Comparison of ENCODE assay signal across 8 mouse cellular contexts in genomic region chr10:4266931-4267310, GRCm38 (mm10). TPM values are rescaled to one million over a fixed set of nuclear protein-coding genes. Genes with fewer than 3 reads are reported as not detected.
A peak's percentile ranks its signal among the peaks of the same experiment; 100 is the strongest.
DNase-seq lines count a peak whose midpoint lies in the region; ATAC-seq and TF ChIP-seq lines count a peak whose summit lies in the region.

No protein-coding gene starts in this region.

- H3K36me3 ChIP-seq in kidney, adult 2 months (ENCODE audit: control insufficient read depth, insufficient read depth, low read length) = no peaks in the 10 kb centered on the region
- H3K36me3 ChIP-seq in forebrain, embryonic 12.5 days (replicated peaks) = no peaks in the 10 kb centered on the region
- H3K36me3 ChIP-seq in hindbrain, embryonic 16.5 days (ENCODE audit: control insufficient read depth, insufficient read depth, low read length) = no peaks in the 10 kb centered on the region
- no peaks in the 10 kb centered on the region for H3K36me3 ChIP-seq in liver, embryonic 14.5 days (replicated peaks; ENCODE audit: control insufficient read depth, insufficient read depth, low read depth)

- no peak for TF ChIP-seq CTCF in kidney, adult 2 months (conservative IDR thresholded peaks at IDR 0.05; ENCODE audit: insufficient read depth, insufficient read length, low read depth, low read length)
- no peak for TF ChIP-seq CTCF in liver, embryonic 14.5 days (IDR thresholded peaks at IDR 0.05; ENCODE audit: low read depth)

- WGBS in kidney, adult 2 months = 7% methylated on average over 11 of the region's 11 CpGs
- WGBS in forebrain, embryonic 12.5 days = 1% methylated on average over 11 of the region's 11 CpGs
- WGBS in hindbrain, embryonic 16.5 days = under 1% methylated on average over 11 of the region's 11 CpGs
- 7% methylated on average over 11 of the region's 11 CpGs for WGBS in liver, embryonic 14.5 days (ENCODE audit: insufficient replicate concordance)

- H3K27me3 ChIP-seq in kidney, adult 2 months (replicated peaks; ENCODE audit: control insufficient read depth, insufficient read depth, low read length) = peaks cover 1% of the 10 kb centered on the region; the same call in 1 of the 2 replicates
- no peaks in the 10 kb centered on the region for H3K27me3 ChIP-seq in forebrain, embryonic 12.5 days
- no peaks in the 10 kb centered on the region for H3K27me3 ChIP-seq in hindbrain, embryonic 16.5 days (replicated peaks; ENCODE audit: control insufficient read depth, insufficient read depth, low read length)
- peaks cover 34% of the 10 kb centered on the region for H3K27me3 ChIP-seq in liver, embryonic 14.5 days (ENCODE audit: control insufficient read depth, insufficient read depth, low read length)

- no peak for TF ChIP-seq EP300 in liver, embryonic 14.5 days (IDR thresholded peaks at IDR 0.05; ENCODE audit: low read depth)

- H3K27ac ChIP-seq in kidney, adult 2 months (ENCODE audit: insufficient read depth, low read depth, low read length) = no peak overlapping the region
- no peak overlapping the region for H3K27ac ChIP-seq in forebrain, embryonic 12.5 days
- peak overlapping the region; percentile 84 for H3K27ac ChIP-seq in hindbrain, embryonic 16.5 days (ENCODE audit: low read depth, low read length)
- H3K27ac ChIP-seq in liver, embryonic 14.5 days = no peak overlapping the region

- TF ChIP-seq POLR2A in kidney, adult 2 months (IDR thresholded peaks at IDR 0.05; ENCODE audit: low read depth, low read length) = no peak

- peak overlapping the region; percentile 92 for H3K4me2 ChIP-seq in forebrain, embryonic 12.5 days
- H3K4me2 ChIP-seq in hindbrain, embryonic 16.5 days (ENCODE audit: low read length) = peak overlapping the region; percentile 80
- H3K4me2 ChIP-seq in liver, embryonic 14.5 days (ENCODE audit: low read depth) = peak overlapping the region; percentile 59

- H3K9me3 ChIP-seq in forebrain, embryonic 12.5 days = no peaks in the 10 kb centered on the region
- no peaks in the 10 kb centered on the region for H3K9me3 ChIP-seq in hindbrain, embryonic 16.5 days (ENCODE audit: control insufficient read depth, low read length)
- no peaks in the 10 kb centered on the region for H3K9me3 ChIP-seq in liver, embryonic 14.5 days (ENCODE audit: control insufficient read depth, low read length)

- no peak for DNase-seq in kidney, adult 2 months
- no peak for DNase-seq in kidney, adult 11 months
- DNase-seq in adrenal gland, postnatal 25 days = peak; percentile 27
- no peak for DNase-seq in liver, embryonic 14.5 days (ENCODE audit: low read depth in 3 of 3, low spot score in 3 of 3)
- peak; percentile 56 for DNase-seq in retina, embryonic 14.5 days (ENCODE audit: low spot score)
- no peak for DNase-seq in adipocyte (ENCODE audit: low spot score)

- H3K4me3 ChIP-seq in kidney, adult 2 months (ENCODE audit: insufficient read depth, low read depth, low read length) = peak overlapping the region; percentile 74
- peak overlapping the region; percentile 78 for H3K4me3 ChIP-seq in forebrain, embryonic 12.5 days (replicated peaks)
- H3K4me3 ChIP-seq in hindbrain, embryonic 16.5 days (ENCODE audit: low read length) = peak overlapping the region; percentile 86
- peak overlapping the region; percentile 46 to 47 for H3K4me3 ChIP-seq in liver, embryonic 14.5 days (ENCODE audit: insufficient read depth in 1 of 2, low read depth in 2 of 2, low read length in 2 of 2)

- H3K4me1 ChIP-seq in kidney, adult 2 months (ENCODE audit: control insufficient read depth, insufficient read depth, low read length) = no peaks in the 10 kb centered on the region
- H3K4me1 ChIP-seq in forebrain, embryonic 12.5 days = peaks cover 16% of the 10 kb centered on the region
- peaks cover 17% of the 10 kb centered on the region for H3K4me1 ChIP-seq in hindbrain, embryonic 16.5 days (ENCODE audit: control insufficient read depth, insufficient read depth, low read depth, low read length)
- no peaks in the 10 kb centered on the region for H3K4me1 ChIP-seq in liver, embryonic 14.5 days (replicated peaks; ENCODE audit: control insufficient read depth in 2 of 2, insufficient read depth in 2 of 2, low read length in 1 of 2)

- ATAC-seq in forebrain, embryonic 12.5 days (ENCODE audit: low FRiP score) = peak; percentile 67
- peak; percentile 53 for ATAC-seq in hindbrain, embryonic 16.5 days
- ATAC-seq in liver, embryonic 14.5 days (ENCODE audit: insufficient read depth) = no peak

- H3K9ac ChIP-seq in forebrain, embryonic 12.5 days = peak overlapping the region; percentile 76
- peak overlapping the region; percentile 74 for H3K9ac ChIP-seq in hindbrain, embryonic 16.5 days (ENCODE audit: low read depth, low read length)
- H3K9ac ChIP-seq in liver, embryonic 14.5 days (replicated peaks) = no peak overlapping the region

RNA-seq across cellular contexts. Expression of gene Akap12, which starts 0.7 kb away (rescaled TPM):
- polyA plus RNA-seq in kidney, adult 2 months (2012; rRNA removed) = 5.0 and 6.0 TPM in 2 replicates
- total RNA-seq in adrenal gland, postnatal 25 days (2021) = 18.0 and 18.6 TPM in 2 replicates
- 37.4 and 47.5 TPM in 2 replicates for polyA plus RNA-seq in forebrain, embryonic 12.5 days (2016; fragmentation: Nextera tagmentation; extraction: Ambion mirVana)
- polyA plus RNA-seq in hindbrain, embryonic 16.5 days (2015; fragmentation: Nextera tagmentation; extraction: Ambion mirVana) = 42.4 and 50.7 TPM in 2 replicates
- polyA plus RNA-seq in liver, embryonic 14.5 days (2012; rRNA removed) = 1.7 and 2.5 TPM in 2 replicates
- 2.9 and 3.2 TPM in 2 replicates for polyA plus RNA-seq in liver, embryonic 14.5 days (2014; fragmentation: Nextera tagmentation; extraction: Ambion mirVana)

Comparison
In these comparisons a context has a peak if more than half of its experiments do, and no peak if none do; other contexts are left out.
1. DNase-seq: peak in adrenal gland, postnatal 25 days (single experiment) and retina, embryonic 14.5 days (single experiment); none in kidney, adult 2 months (single experiment), kidney, adult 11 months (single experiment), liver, embryonic 14.5 days (0 of 3) and adipocyte (single experiment).
2. Peak in every context shown above with its lines, with median percentiles within 50 percentile points of each other: H3K4me3 ChIP-seq and H3K4me2 ChIP-seq.